Mouse (Mus musculus): Measurements from ENCODE around the gene Ebp. TPM values are rescaled to one million over a fixed set of nuclear protein-coding genes. Genes with fewer than 3 reads are reported as not detected.

Ebp gene
- polyA plus RNA-seq, 1 experiment from 2014 or later = 36.6 TPM

GRCm38 (mm10) chrX:8204076-8204475 is 10.8 kb upstream of the Ebp start:
- 85% methylated on average over 10 of the region's 10 CpGs for WGBS
- Histone ChIP-seq H3K9me3 (ENCODE audit: control insufficient read depth, low read length) (no peaks in the 10 kb centered on the region), H3K9ac (ENCODE audit: low read depth, low read length) (no peak overlapping the region), H3K27ac (ENCODE audit: low read depth, low read length) (no peak overlapping the region), H3K36me3 (ENCODE audit: control insufficient read depth, insufficient read depth, low read length) (no peaks in the 10 kb centered on the region; the same call in 1 of the 2 replicates), H3K4me2 (ENCODE audit: low read length) (no peak overlapping the region), H3K4me1 (ENCODE audit: control insufficient read depth, insufficient read depth, low read depth, low read length) (no peaks in the 10 kb centered on the region), H3K27me3 (replicated peaks; ENCODE audit: control insufficient read depth, insufficient read depth, low read length) (no peaks in the 10 kb centered on the region), H3K4me3 (ENCODE audit: low read length) (no peak overlapping the region)
- no peak for ATAC-seq

- no peaks in the 10 kb centered on the region; the same call in 1 of the 2 replicates for H3K36me3 ChIP-seq (ENCODE audit: control insufficient read depth, insufficient read depth, low read length)
- no peaks in the 10 kb centered on the region for H3K4me1 ChIP-seq (ENCODE audit: control insufficient read depth, insufficient read depth, low read depth, low read length)
- H3K9me3 ChIP-seq (ENCODE audit: control insufficient read depth, low read length) = no peaks in the 10 kb centered on the region
- H3K4me2 ChIP-seq (ENCODE audit: low read length) = no peak overlapping the region
- no peaks in the 10 kb centered on the region for H3K27me3 ChIP-seq (replicated peaks; ENCODE audit: control insufficient read depth, insufficient read depth, low read length)
- H3K9ac ChIP-seq (ENCODE audit: low read depth, low read length) = no peak overlapping the region
- ATAC-seq = no peak
- H3K27ac ChIP-seq (ENCODE audit: low read depth, low read length) = no peak overlapping the region
- no peak overlapping the region for H3K4me3 ChIP-seq (ENCODE audit: low read length)
- 85% methylated on average over 14 of the region's 14 CpGs for WGBS
Measured at GRCm38 (mm10) chrX:8203105-8203504, 9.8 kb upstream of the Ebp start.

- H3K27me3 ChIP-seq (replicated peaks; ENCODE audit: control insufficient read depth, insufficient read depth, low read length) = no peaks in the 10 kb centered on the region
- no peaks in the 10 kb centered on the region for H3K4me1 ChIP-seq (ENCODE audit: control insufficient read depth, insufficient read depth, low read depth, low read length)
- no peaks in the 10 kb centered on the region for H3K36me3 ChIP-seq (ENCODE audit: control insufficient read depth, insufficient read depth, low read length)
- H3K4me3 ChIP-seq (ENCODE audit: low read length) = peak overlapping the region; percentile 54
- peak overlapping the region; percentile 77 for H3K27ac ChIP-seq (ENCODE audit: low read depth, low read length)
- 13% methylated on average over 38 of the region's 38 CpGs for WGBS
- H3K4me2 ChIP-seq (ENCODE audit: low read length) = peak overlapping the region; percentile 69
- no peaks in the 10 kb centered on the region for H3K9me3 ChIP-seq (ENCODE audit: control insufficient read depth, low read length)
- H3K9ac ChIP-seq (ENCODE audit: low read depth, low read length) = peak overlapping the region; percentile 67
- peak; percentile 97 for ATAC-seq
Measured at GRCm38 (mm10) chrX:8192640-8193418, 483 bp downstream of the Ebp start.

- Histone ChIP-seq H3K27me3 (replicated peaks; ENCODE audit: control insufficient read depth, insufficient read depth, low read length) (no peaks in the 10 kb centered on the region), H3K36me3 (ENCODE audit: control insufficient read depth, insufficient read depth, low read length) (no peaks in the 10 kb centered on the region), H3K27ac (ENCODE audit: low read depth, low read length) (peak overlapping the region; percentile 77), H3K9ac (ENCODE audit: low read depth, low read length) (peak overlapping the region; percentile 67), H3K9me3 (ENCODE audit: control insufficient read depth, low read length) (no peaks in the 10 kb centered on the region), H3K4me2 (ENCODE audit: low read length) (peak overlapping the region; percentile 69), H3K4me3 (ENCODE audit: low read length) (peak overlapping the region; percentile 54), H3K4me1 (ENCODE audit: control insufficient read depth, insufficient read depth, low read depth, low read length) (no peaks in the 10 kb centered on the region)
- 11% methylated on average over 13 of the region's 13 CpGs for WGBS
- ATAC-seq = 0 out of 2 replicates have a peak, but pooled peaks have one; percentile 1
Measured at GRCm38 (mm10) chrX:8192126-8192639, 1.1 kb downstream of the Ebp start.

GRCm38 (mm10) chrX:8182871-8183540 is 10.3 kb downstream of the Ebp start:
- ATAC-seq = no peak
- Histone ChIP-seq H3K9me3 (ENCODE audit: control insufficient read depth, low read length) (no peaks in the 10 kb centered on the region), H3K27me3 (replicated peaks; ENCODE audit: control insufficient read depth, insufficient read depth, low read length) (no peaks in the 10 kb centered on the region), H3K27ac (ENCODE audit: low read depth, low read length) (no peak overlapping the region), H3K9ac (ENCODE audit: low read depth, low read length) (no peak overlapping the region), H3K4me3 (ENCODE audit: low read length) (no peak overlapping the region), H3K4me1 (ENCODE audit: control insufficient read depth, insufficient read depth, low read depth, low read length) (no peaks in the 10 kb centered on the region), H3K36me3 (ENCODE audit: control insufficient read depth, insufficient read depth, low read length) (no peaks in the 10 kb centered on the region), H3K4me2 (ENCODE audit: low read length) (no peak overlapping the region)
- 26% methylated on average over 7 of the region's 7 CpGs for WGBS

- no peaks in the 10 kb centered on the region for H3K27me3 ChIP-seq (replicated peaks; ENCODE audit: control insufficient read depth, insufficient read depth, low read length)
- H3K27ac ChIP-seq (ENCODE audit: low read depth, low read length) = no peak overlapping the region
- no peaks in the 10 kb centered on the region for H3K36me3 ChIP-seq (ENCODE audit: control insufficient read depth, insufficient read depth, low read length)
- no peak for ATAC-seq
- WGBS = 88% methylated on average over 5 of the region's 5 CpGs
- H3K4me3 ChIP-seq (ENCODE audit: low read length) = no peak overlapping the region
- H3K9me3 ChIP-seq (ENCODE audit: control insufficient read depth, low read length) = peaks cover 3% of the 10 kb centered on the region; the same call in 1 of the 2 replicates
- peaks cover under 1% of the 10 kb centered on the region for H3K4me1 ChIP-seq (ENCODE audit: control insufficient read depth, insufficient read depth, low read depth, low read length)
- no peak overlapping the region for H3K9ac ChIP-seq (ENCODE audit: low read depth, low read length)
- no peak overlapping the region for H3K4me2 ChIP-seq (ENCODE audit: low read length)
Measured at GRCm38 (mm10) chrX:8179646-8180045, 13.7 kb downstream of the Ebp start.

- no peak overlapping the region for H3K9ac ChIP-seq (ENCODE audit: low read depth, low read length)
- H3K27ac ChIP-seq (ENCODE audit: low read depth, low read length) = no peak overlapping the region
- H3K27me3 ChIP-seq (replicated peaks; ENCODE audit: control insufficient read depth, insufficient read depth, low read length) = no peaks in the 10 kb centered on the region
- H3K4me3 ChIP-seq (ENCODE audit: low read length) = no peak overlapping the region
- H3K4me1 ChIP-seq (ENCODE audit: control insufficient read depth, insufficient read depth, low read depth, low read length) = peaks cover 2% of the 10 kb centered on the region
- 100% methylated on average over 2 of the region's 2 CpGs for WGBS
- H3K36me3 ChIP-seq (ENCODE audit: control insufficient read depth, insufficient read depth, low read length) = no peaks in the 10 kb centered on the region
- H3K9me3 ChIP-seq (ENCODE audit: control insufficient read depth, low read length) = peaks cover 3% of the 10 kb centered on the region; the same call in 1 of the 2 replicates
- H3K4me2 ChIP-seq (ENCODE audit: low read length) = no peak overlapping the region
- ATAC-seq = no peak
Measured at GRCm38 (mm10) chrX:8178871-8179270, 14.4 kb downstream of the Ebp start.

GRCm38 (mm10) chrX:8175504-8176385 is 17.6 kb downstream of the Ebp start, which contains the start of gene Tbc1d25:
TSS of gene Tbc1d25 (minus strand) at chrX:8176181.
- H3K4me2 ChIP-seq (ENCODE audit: low read length) = peak within 1 kb of the TSS; percentile 58
- peak within 1 kb of the TSS; percentile 64 for H3K4me3 ChIP-seq (ENCODE audit: low read length)
- no peaks in the 10 kb centered on the region for H3K27me3 ChIP-seq (replicated peaks; ENCODE audit: control insufficient read depth, insufficient read depth, low read length)
- peaks cover 2% of the 10 kb centered on the region for H3K4me1 ChIP-seq (ENCODE audit: control insufficient read depth, insufficient read depth, low read depth, low read length)
- peak within 1 kb of the TSS; percentile 71 for H3K9ac ChIP-seq (ENCODE audit: low read depth, low read length)
- peak within 1 kb of the TSS; percentile 64 for H3K27ac ChIP-seq (ENCODE audit: low read depth, low read length)
- 18% methylated on average over 46 of the region's 56 CpGs for WGBS
- H3K36me3 ChIP-seq (ENCODE audit: control insufficient read depth, insufficient read depth, low read length) = no peaks in the 10 kb centered on the region
- peaks cover 3% of the 10 kb centered on the region; the same call in 1 of the 2 replicates for H3K9me3 ChIP-seq (ENCODE audit: control insufficient read depth, low read length)
- peak; percentile 97 for ATAC-seq
